ENCODE assay signal across 12 mouse cellular contexts in genomic region chr2:173238522-173238921, GRCm38 (mm10). TPM values are rescaled to one million over a fixed set of nuclear protein-coding genes. Genes with fewer than 3 reads are reported as not detected.
DNase-seq lines count a peak whose midpoint lies in the region; ATAC-seq lines count a peak whose summit lies in the region.
"Had no signal": no experiment of that assay in that cellular context is flagged by ENCODE, and none has a peak within 500 bp of the region (broad histone marks: within the 10 kb centered on the region; RNA-seq: fewer than 3 reads in every experiment).

No protein-coding gene starts in this region.

- no peak overlapping the region for H3K27ac ChIP-seq in heart, embryonic 16.5 days (ENCODE audit: low read length)
- H3K27ac ChIP-seq in heart, embryonic 12.5 days (ENCODE audit: poor library complexity, severe bottlenecking): no peak overlapping the region
- H3K27ac ChIP-seq in forebrain, embryonic 12.5 days: peak overlapping the region; percentile 53; the same call in 1 of the 2 replicates
- H3K27ac ChIP-seq: kidney, postnatal 0 days had no signal

- H3K9me3 ChIP-seq in heart, embryonic 16.5 days (replicated peaks; ENCODE audit: control insufficient read depth, low read length): no peaks in the 10 kb centered on the region
- H3K9me3 ChIP-seq in heart, embryonic 12.5 days (replicated peaks): no peaks in the 10 kb centered on the region
- H3K9me3 ChIP-seq in forebrain, embryonic 12.5 days: no peaks in the 10 kb centered on the region

- DNase-seq in ES-CJ7 (ENCODE audit: low read depth, low spot score): peak; percentile 63
- peak; percentile 49 for DNase-seq in mesoderm, embryonic 11.5 days (ENCODE audit: low read depth, low spot score)
- no peak for DNase-seq in urinary bladder, adult 18-20 months (ENCODE audit: low spot score in 2 of 2)
- no peak for DNase-seq in gastrocnemius, postnatal 36 days

- H3K4me3 ChIP-seq in heart, embryonic 16.5 days (ENCODE audit: low read length): no peak overlapping the region
- H3K4me3 ChIP-seq in heart, embryonic 12.5 days: no peak overlapping the region
- no peak overlapping the region for H3K4me3 ChIP-seq in forebrain, embryonic 12.5 days (replicated peaks)

- intact Hi-C loops in gastrocnemius, postnatal 36 days (cut with DNase I): no loop called here

- ATAC-seq in heart, embryonic 16.5 days (replicated peaks; ENCODE audit: extremely low read depth, insufficient read depth, low FRiP score): no peak
- no peak for ATAC-seq in heart, embryonic 12.5 days (ENCODE audit: insufficient number of reproducible peaks, low FRiP score)
- ATAC-seq in forebrain, embryonic 12.5 days (ENCODE audit: low FRiP score): peak; percentile 6; the same call in 1 of the 2 replicates
- ATAC-seq in megakaryocyte-erythroid progenitor cell, adult 5-6 weeks (replicated peaks; ENCODE audit: low FRiP score, low TSS enrichment, poor library complexity, severe bottlenecking): no peak
- ATAC-seq: lung, postnatal 0 days had no signal

- H3K4me1 ChIP-seq in heart, embryonic 16.5 days (ENCODE audit: control insufficient read depth, insufficient read depth, low read length): peaks cover 52% of the 10 kb centered on the region
- peaks cover 78% of the 10 kb centered on the region for H3K4me1 ChIP-seq in heart, embryonic 12.5 days (replicated peaks)
- peaks cover 92% of the 10 kb centered on the region for H3K4me1 ChIP-seq in forebrain, embryonic 12.5 days

- H3K27me3 ChIP-seq in heart, embryonic 16.5 days (ENCODE audit: control insufficient read depth, insufficient read depth, low read length): no peaks in the 10 kb centered on the region
- no peaks in the 10 kb centered on the region for H3K27me3 ChIP-seq in heart, embryonic 12.5 days (replicated peaks)
- peaks cover 10% of the 10 kb centered on the region; the same call in 1 of the 2 replicates for H3K27me3 ChIP-seq in forebrain, embryonic 12.5 days

- peak overlapping the region; percentile 46 for H3K9ac ChIP-seq in heart, embryonic 16.5 days (ENCODE audit: low read length)
- H3K9ac ChIP-seq in heart, embryonic 12.5 days: no peak overlapping the region
- peak overlapping the region; percentile 44 for H3K9ac ChIP-seq in forebrain, embryonic 12.5 days

- WGBS in heart, embryonic 16.5 days: 30% methylated on average over 14 of the region's 14 CpGs
- 27% methylated on average over 14 of the region's 14 CpGs for WGBS in heart, embryonic 12.5 days
- 3% methylated on average over 14 of the region's 14 CpGs for WGBS in forebrain, embryonic 12.5 days

- 0 out of 2 replicates have a peak, but pooled peaks cover 2% of the 10 kb centered on the region for H3K36me3 ChIP-seq in heart, embryonic 16.5 days (ENCODE audit: control insufficient read depth, insufficient read depth)
- peaks cover under 1% of the 10 kb centered on the region for H3K36me3 ChIP-seq in heart, embryonic 12.5 days
- no peaks in the 10 kb centered on the region; the same call in 1 of the 2 replicates for H3K36me3 ChIP-seq in forebrain, embryonic 12.5 days (replicated peaks)

- no peak overlapping the region for H3K4me2 ChIP-seq in heart, embryonic 16.5 days (ENCODE audit: low read depth, low read length)
- H3K4me2 ChIP-seq in heart, embryonic 12.5 days: no peak overlapping the region
- peak overlapping the region; percentile 24; the same call in 1 of the 2 replicates for H3K4me2 ChIP-seq in forebrain, embryonic 12.5 days
- H3K4me2 ChIP-seq: heart, embryonic 11.5 days had no signal

RNA-seq across cellular contexts. Expression of gene Zbp1, which starts 19.8 kb away (rescaled TPM):
- polyA plus RNA-seq in heart, embryonic 16.5 days (2015; fragmentation: Nextera tagmentation; extraction: Ambion mirVana): 1.7 and 3.1 TPM in 2 replicates
- not detected in 2 replicates for polyA plus RNA-seq in heart, embryonic 12.5 days (2016; fragmentation: Nextera tagmentation; extraction: Ambion mirVana)
- 0.34 TPM in 1 of 2 replicates, not detected in the other for polyA plus RNA-seq in forebrain, embryonic 12.5 days (2016; fragmentation: Nextera tagmentation; extraction: Ambion mirVana)
- 1.3 and 2.5 TPM in 2 replicates for total RNA-seq in megakaryocyte-erythroid progenitor cell, adult 5-6 weeks (2014; fragmentation: Nextera tagmentation)
- total RNA-seq in megakaryocyte-erythroid progenitor cell, adult 5-6 weeks (2017): 4.8 TPM in 1 of 2 replicates, not detected in the other
- total RNA-seq in gastrocnemius, postnatal 36 days (2021): under 1 TPM in 1 of 2 experiments, not detected in 1; 0.30 TPM
- total RNA-seq: left cerebral cortex, postnatal 14 days had no signal
- polyA plus RNA-seq: heart, embryonic 11.5 days had no signal

RNA-seq across cellular contexts. Expression of gene Pmepa1, which starts 37.8 kb away (rescaled TPM):
- 4.1 and 4.3 TPM in 2 replicates for polyA plus RNA-seq in heart, embryonic 16.5 days (2015; fragmentation: Nextera tagmentation; extraction: Ambion mirVana)
- polyA plus RNA-seq in heart, embryonic 12.5 days (2016; fragmentation: Nextera tagmentation; extraction: Ambion mirVana): 4.0 and 4.5 TPM in 2 replicates
- 3.7 and 4.7 TPM in 2 replicates for polyA plus RNA-seq in forebrain, embryonic 12.5 days (2016; fragmentation: Nextera tagmentation; extraction: Ambion mirVana)
- total RNA-seq in megakaryocyte-erythroid progenitor cell, adult 5-6 weeks (2014; fragmentation: Nextera tagmentation): not detected in 2 replicates
- 0.52 TPM in 1 of 2 replicates, not detected in the other for total RNA-seq in megakaryocyte-erythroid progenitor cell, adult 5-6 weeks (2017)
- total RNA-seq in gastrocnemius, postnatal 36 days (2021): 10 to 100 TPM; 14.7 to 21.8 TPM

Comparison
In these comparisons a context has a peak if more than half of its experiments do, and no peak if none do; other contexts are left out.
1. DNase-seq: peak in ES-CJ7 (single experiment) and mesoderm, embryonic 11.5 days (single experiment); none in urinary bladder, adult 18-20 months (0 of 2) and gastrocnemius, postnatal 36 days (0 of 2).